Mouse (Mus musculus): ENCODE data around the gene Pla2r1. TPM values are rescaled to one million over a fixed set of nuclear protein-coding genes. Genes with fewer than 3 reads are reported as not detected.

Gene Pla2r1
- polyA plus RNA-seq, 1 experiment from 2014 or later: 0.65 TPM

- no peak for ATAC-seq (ENCODE audit: low FRiP score, low read depth)
- no peak overlapping the region for H3K27ac ChIP-seq (replicated peaks)
- H3K4me3 ChIP-seq: no peak overlapping the region
- H3K27me3 ChIP-seq: peaks cover 21% of the 10 kb centered on the region
- H3K9me3 ChIP-seq: no peaks in the 10 kb centered on the region
- peaks cover 11% of the 10 kb centered on the region; the same call in 1 of the 2 replicates for H3K4me1 ChIP-seq
- no peak overlapping the region for H3K9ac ChIP-seq (replicated peaks)
- H3K36me3 ChIP-seq: no peaks in the 10 kb centered on the region
- 78% methylated on average over 3 of the region's 3 CpGs for WGBS
- no peak overlapping the region for H3K4me2 ChIP-seq (replicated peaks)
These were observed 165.7 kb downstream of the Pla2r1 start for GRCm38 (mm10) chr2:60387363-60387762.

GRCm38 (mm10) chr2:60386835-60387234 is 166.3 kb downstream of the Pla2r1 start:
- Histone ChIP-seq H3K36me3 (no peaks in the 10 kb centered on the region), H3K4me2 (replicated peaks) (no peak overlapping the region), H3K9ac (replicated peaks) (no peak overlapping the region), H3K27me3 (peaks cover 27% of the 10 kb centered on the region), H3K27ac (replicated peaks) (no peak overlapping the region), H3K4me3 (no peak overlapping the region), H3K9me3 (no peaks in the 10 kb centered on the region), H3K4me1 (peaks cover 11% of the 10 kb centered on the region; the same call in 1 of the 2 replicates)
- no peak for ATAC-seq (ENCODE audit: low FRiP score, low read depth)
- WGBS: 81% methylated on average over 2 of the region's 2 CpGs

- Histone ChIP-seq H3K27me3 (peaks cover 32% of the 10 kb centered on the region), H3K4me3 (no peak overlapping the region), H3K36me3 (no peaks in the 10 kb centered on the region), H3K27ac (replicated peaks) (no peak overlapping the region), H3K9me3 (no peaks in the 10 kb centered on the region), H3K4me2 (replicated peaks) (no peak overlapping the region), H3K4me1 (peaks cover 11% of the 10 kb centered on the region; the same call in 1 of the 2 replicates), H3K9ac (replicated peaks) (no peak overlapping the region)
- no peak for ATAC-seq (ENCODE audit: low FRiP score, low read depth)
These were observed 168.4 kb downstream of the Pla2r1 start for GRCm38 (mm10) chr2:60384763-60385085.

- H3K9me3 ChIP-seq: no peaks in the 10 kb centered on the region
- WGBS: 23% methylated on average over 7 of the region's 7 CpGs
- no peaks in the 10 kb centered on the region for H3K36me3 ChIP-seq
- no peak overlapping the region for H3K27ac ChIP-seq (replicated peaks)
- no peak overlapping the region for H3K9ac ChIP-seq (replicated peaks)
- no peak overlapping the region for H3K4me3 ChIP-seq
- no peak for ATAC-seq (ENCODE audit: low FRiP score, low read depth)
- H3K27me3 ChIP-seq: peaks cover 32% of the 10 kb centered on the region
- peaks cover 11% of the 10 kb centered on the region; the same call in 1 of the 2 replicates for H3K4me1 ChIP-seq
- no peak overlapping the region for H3K4me2 ChIP-seq (replicated peaks)
These were observed 168.9 kb downstream of the Pla2r1 start for GRCm38 (mm10) chr2:60384083-60384762.

GRCm38 (mm10) chr2:60382858-60383669 is 170.0 kb downstream of the Pla2r1 start, which contains the start of gene Ly75:
Ly75 (minus strand) TSS chr2:60383303.
- H3K4me3 ChIP-seq: peak within 1 kb of the TSS; percentile 52
- no peaks in the 10 kb centered on the region for H3K36me3 ChIP-seq
- H3K9me3 ChIP-seq: no peaks in the 10 kb centered on the region
- H3K27me3 ChIP-seq: peaks cover 32% of the 10 kb centered on the region
- peaks cover 11% of the 10 kb centered on the region; the same call in 1 of the 2 replicates for H3K4me1 ChIP-seq
- peak within 1 kb of the TSS; percentile 83 for H3K4me2 ChIP-seq (replicated peaks)
- ATAC-seq (ENCODE audit: low FRiP score, low read depth): peak; percentile 99
- peak within 1 kb of the TSS; percentile 59 for H3K9ac ChIP-seq (replicated peaks)
- 1% methylated on average over 46 of the region's 46 CpGs for WGBS
- no peak within 1 kb of the TSS for H3K27ac ChIP-seq (replicated peaks)

GRCm38 (mm10) chr2:60382346-60382745 is 170.8 kb downstream of the Pla2r1 start:
- WGBS: 68% methylated on average over 3 of the region's 3 CpGs
- Histone ChIP-seq H3K27ac (replicated peaks) (no peak overlapping the region), H3K36me3 (no peaks in the 10 kb centered on the region), H3K4me2 (replicated peaks) (peak overlapping the region; percentile 83), H3K4me3 (peak overlapping the region; percentile 52), H3K27me3 (peaks cover 32% of the 10 kb centered on the region), H3K4me1 (peaks cover 11% of the 10 kb centered on the region; the same call in 1 of the 2 replicates), H3K9me3 (no peaks in the 10 kb centered on the region), H3K9ac (replicated peaks) (no peak overlapping the region)
- no peak for ATAC-seq (ENCODE audit: low FRiP score, low read depth)

- ATAC-seq (ENCODE audit: low FRiP score, low read depth): no peak
These were observed 175.8 kb downstream of the Pla2r1 start for GRCm38 (mm10) chr2:60377260-60377659.

GRCm38 (mm10) chr2:60375608-60376107 is 177.4 kb downstream of the Pla2r1 start:
- 95% methylated on average over 15 of the region's 15 CpGs for WGBS

More at GRCm38 (mm10) chr2:60377260-60377659, 175.8 kb downstream of the Pla2r1 start:
- Histone ChIP-seq H3K4me1 (no peaks in the 10 kb centered on the region), H3K36me3 (no peaks in the 10 kb centered on the region), H3K9me3 (no peaks in the 10 kb centered on the region), H3K9ac (replicated peaks) (no peak overlapping the region), H3K4me2 (replicated peaks) (no peak overlapping the region), H3K4me3 (no peak overlapping the region), H3K27me3 (peaks cover 10% of the 10 kb centered on the region), H3K27ac (replicated peaks) (no peak overlapping the region)
- 88% methylated on average over 5 of the region's 5 CpGs for WGBS

GRCm38 (mm10) chr2:60375126-60375525 is 178.0 kb downstream of the Pla2r1 start:
- Histone ChIP-seq H3K4me3 (no peak overlapping the region), H3K4me1 (no peaks in the 10 kb centered on the region)

More at GRCm38 (mm10) chr2:60375608-60376107, 177.4 kb downstream of the Pla2r1 start:
- no peak overlapping the region for H3K4me2 ChIP-seq (replicated peaks)
- no peak overlapping the region for H3K27ac ChIP-seq (replicated peaks)
- H3K9me3 ChIP-seq: no peaks in the 10 kb centered on the region
- no peak overlapping the region for H3K9ac ChIP-seq (replicated peaks)
- H3K36me3 ChIP-seq: no peaks in the 10 kb centered on the region
- H3K27me3 ChIP-seq: no peaks in the 10 kb centered on the region
- H3K4me1 ChIP-seq: no peaks in the 10 kb centered on the region
- H3K4me3 ChIP-seq: no peak overlapping the region
- ATAC-seq (ENCODE audit: low FRiP score, low read depth): no peak

GRCm38 (mm10) chr2:60370188-60370587 is 182.9 kb downstream of the Pla2r1 start:
- ATAC-seq (ENCODE audit: low FRiP score, low read depth): no peak
- Histone ChIP-seq H3K4me3 (no peak overlapping the region), H3K36me3 (no peaks in the 10 kb centered on the region), H3K9ac (replicated peaks) (no peak overlapping the region), H3K27me3 (no peaks in the 10 kb centered on the region), H3K9me3 (no peaks in the 10 kb centered on the region), H3K4me1 (no peaks in the 10 kb centered on the region; the same call in 1 of the 2 replicates), H3K4me2 (replicated peaks) (no peak overlapping the region), H3K27ac (replicated peaks) (no peak overlapping the region)
- WGBS: 92% methylated on average over 5 of the region's 5 CpGs

More at GRCm38 (mm10) chr2:60375126-60375525, 178.0 kb downstream of the Pla2r1 start:
- Histone ChIP-seq H3K9me3 (no peaks in the 10 kb centered on the region), H3K27me3 (no peaks in the 10 kb centered on the region), H3K36me3 (no peaks in the 10 kb centered on the region), H3K27ac (replicated peaks) (no peak overlapping the region), H3K4me2 (replicated peaks) (no peak overlapping the region), H3K9ac (replicated peaks) (no peak overlapping the region)
- WGBS: 98% methylated on average over 8 of the region's 8 CpGs
- ATAC-seq (ENCODE audit: low FRiP score, low read depth): no peak

- Histone ChIP-seq H3K27ac (replicated peaks) (no peak overlapping the region), H3K27me3 (no peaks in the 10 kb centered on the region), H3K4me2 (replicated peaks) (no peak overlapping the region), H3K9ac (replicated peaks) (no peak overlapping the region), H3K9me3 (no peaks in the 10 kb centered on the region), H3K4me3 (no peak overlapping the region), H3K36me3 (no peaks in the 10 kb centered on the region), H3K4me1 (no peaks in the 10 kb centered on the region; the same call in 1 of the 2 replicates)
- 63% methylated on average over 4 of the region's 4 CpGs for WGBS
- ATAC-seq (ENCODE audit: low FRiP score, low read depth): no peak
These were observed 183.7 kb downstream of the Pla2r1 start for GRCm38 (mm10) chr2:60369454-60369853.

- WGBS: 94% methylated on average over 7 of the region's 7 CpGs
- H3K36me3 ChIP-seq: no peaks in the 10 kb centered on the region
- no peak overlapping the region for H3K9ac ChIP-seq (replicated peaks)
- no peaks in the 10 kb centered on the region; the same call in 1 of the 2 replicates for H3K4me1 ChIP-seq
- H3K4me2 ChIP-seq (replicated peaks): no peak overlapping the region
- no peaks in the 10 kb centered on the region for H3K27me3 ChIP-seq
- no peak overlapping the region for H3K4me3 ChIP-seq
- H3K9me3 ChIP-seq: no peaks in the 10 kb centered on the region
- H3K27ac ChIP-seq (replicated peaks): no peak overlapping the region
- no peak for ATAC-seq (ENCODE audit: low FRiP score, low read depth)
These were observed 185.2 kb downstream of the Pla2r1 start for GRCm38 (mm10) chr2:60367871-60368270.

Measured in midbrain, embryonic 12.5 days (tissue).